Mouse (Mus musculus): ENCODE results near the gene Ecsit. TPM values are rescaled to one million over a fixed set of nuclear protein-coding genes. Genes with fewer than 3 reads are reported as not detected.
"Not testable (repeated sequence)": the region's sequence is repeated elsewhere in the genome, so short reads cannot be mapped to it uniquely, and the experiment has no call there.

The Ecsit gene
- polyA plus RNA-seq, 1 experiment: 35.7 TPM

DNA sequence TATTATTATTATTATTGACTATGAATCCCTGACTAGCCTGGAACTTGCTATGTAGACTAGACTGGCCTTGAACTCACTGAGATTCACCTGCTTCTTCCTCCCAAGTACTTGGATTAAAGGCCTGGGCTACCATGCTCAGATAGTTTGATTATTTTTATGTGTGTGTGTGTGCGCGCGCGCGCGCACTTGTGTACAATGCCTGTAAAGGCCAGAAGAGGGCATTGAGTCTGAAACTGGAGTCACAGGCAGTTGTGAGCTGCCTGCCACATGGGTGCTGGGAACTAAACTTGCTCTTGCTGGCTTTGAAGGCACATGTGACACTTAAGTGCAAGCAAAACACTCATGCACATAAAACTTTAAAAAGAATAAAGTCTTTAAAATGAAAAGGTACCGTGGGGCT is 4.0 kb upstream of the Ecsit start:
- Histone ChIP-seq H3K36me3 (ENCODE audit: control insufficient read depth, insufficient read depth, low read length) (no peaks in the 10 kb centered on the region), H3K4me3 (ENCODE audit: low read depth, low read length) (no peak overlapping the region), H3K27me3 (ENCODE audit: control insufficient read depth, insufficient read depth, low read length) (no peaks in the 10 kb centered on the region), H3K4me1 (ENCODE audit: control insufficient read depth, insufficient read depth, insufficient read length, low read length) (no peaks in the 10 kb centered on the region), H3K27ac (ENCODE audit: insufficient read depth, low read depth, low read length) (no peak overlapping the region)
- TF ChIP-seq CTCF (IDR thresholded peaks at IDR 0.05; ENCODE audit: extremely low read depth, insufficient read length, insufficient replicate concordance, low read depth, low read length) (no peak), POLR2A (IDR thresholded peaks at IDR 0.05; ENCODE audit: low read depth, low read length) (no peak)
- 98% methylated on average over 7 of the region's 7 CpGs for WGBS

DNA sequence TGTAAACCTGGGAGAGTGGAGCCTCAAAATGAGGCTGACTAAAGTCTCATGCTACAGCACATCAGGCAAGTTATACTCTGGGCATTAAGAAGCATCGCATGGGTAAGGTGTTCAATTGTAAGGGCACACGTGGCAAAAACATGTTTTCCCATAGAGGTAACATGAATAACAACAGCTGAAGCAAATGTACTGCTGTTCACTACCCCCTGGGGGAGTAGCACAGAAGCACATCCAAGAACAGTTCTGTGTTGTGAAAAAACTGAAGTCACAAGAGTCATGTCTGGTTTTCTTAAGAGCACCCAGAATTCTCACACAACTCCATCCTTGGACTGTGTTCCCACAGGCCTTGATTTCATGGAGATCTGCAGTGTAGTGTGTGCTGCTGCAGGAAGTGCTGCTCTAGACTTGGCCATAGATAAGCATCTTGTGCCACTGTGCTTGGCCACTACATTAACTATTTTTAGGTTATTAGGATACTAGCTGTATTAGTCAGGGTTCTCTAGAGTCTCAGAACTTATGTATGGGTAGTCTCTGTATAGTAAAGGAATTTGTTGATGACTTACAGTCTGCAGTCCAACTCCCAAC is 1.9 kb upstream of the Ecsit start:
- WGBS: 87% methylated on average over 2 of the region's 2 CpGs
- no peaks in the 10 kb centered on the region for H3K27me3 ChIP-seq (ENCODE audit: control insufficient read depth, insufficient read depth, low read length)

DNA sequence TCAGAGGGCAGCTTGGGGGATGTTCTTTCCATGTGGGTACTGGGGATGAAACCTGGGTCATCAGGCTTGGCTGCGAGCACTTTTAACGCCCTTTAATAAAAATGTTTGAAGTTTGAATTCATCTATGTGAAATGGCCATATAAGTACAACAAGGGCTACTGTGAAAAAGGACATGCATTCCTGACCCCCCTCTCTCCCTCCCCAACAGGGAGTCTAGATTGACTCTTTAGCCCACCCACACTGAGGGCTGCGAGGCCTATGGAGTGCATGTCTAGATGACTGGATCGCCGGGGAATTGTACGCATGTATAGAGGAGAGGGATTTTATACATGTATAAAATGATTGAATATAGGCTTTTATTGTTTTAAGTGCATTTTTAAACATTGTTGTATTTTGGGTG is 774 bp upstream of the Ecsit start:
- Histone ChIP-seq H3K27ac (ENCODE audit: insufficient read depth, low read depth, low read length) (peak overlapping the region; percentile 61; the same call in 1 of the 2 replicates), H3K4me1 (ENCODE audit: control insufficient read depth, insufficient read depth, insufficient read length, low read length) (no peaks in the 10 kb centered on the region), H3K27me3 (ENCODE audit: control insufficient read depth, insufficient read depth, low read length) (no peaks in the 10 kb centered on the region), H3K4me3 (ENCODE audit: low read depth, low read length) (peak overlapping the region; percentile 76), H3K36me3 (ENCODE audit: control insufficient read depth, insufficient read depth, low read length) (no peaks in the 10 kb centered on the region)
- TF ChIP-seq CTCF (IDR thresholded peaks at IDR 0.05; ENCODE audit: extremely low read depth, insufficient read length, insufficient replicate concordance, low read depth, low read length) (no peak), POLR2A (IDR thresholded peaks at IDR 0.05; ENCODE audit: low read depth, low read length) (no peak)
- 74% methylated on average over 6 of the region's 6 CpGs for WGBS

More for the DNA sequence above, 1.9 kb upstream of the Ecsit start:
- no peaks in the 10 kb centered on the region for H3K4me1 ChIP-seq (ENCODE audit: control insufficient read depth, insufficient read depth, insufficient read length, low read length)
- no peak overlapping the region for H3K27ac ChIP-seq (ENCODE audit: insufficient read depth, low read depth, low read length)
- H3K4me3 ChIP-seq (ENCODE audit: low read depth, low read length): no peak overlapping the region
- H3K36me3 ChIP-seq (ENCODE audit: control insufficient read depth, insufficient read depth, low read length): no peaks in the 10 kb centered on the region
- TF ChIP-seq CTCF (IDR thresholded peaks at IDR 0.05; ENCODE audit: extremely low read depth, insufficient read length, insufficient replicate concordance, low read depth, low read length) (no peak), POLR2A (IDR thresholded peaks at IDR 0.05; ENCODE audit: low read depth, low read length) (no peak)

DNA sequence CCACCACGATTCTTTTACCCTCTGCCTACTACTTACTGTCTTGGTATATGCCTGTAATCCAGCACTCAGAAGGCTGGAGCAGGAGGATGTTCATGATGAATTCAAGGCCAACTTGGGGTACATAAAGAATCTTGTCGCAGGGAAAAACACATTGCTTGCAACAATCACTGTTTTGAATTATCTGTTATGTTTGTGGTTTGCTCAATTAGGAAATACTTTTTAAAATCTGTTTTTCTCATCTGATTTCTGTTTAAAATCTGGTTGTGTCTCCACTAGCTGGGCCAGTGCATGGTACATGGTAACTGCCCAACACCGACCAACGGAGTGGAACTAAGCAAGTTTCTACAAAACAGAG is 594 bp downstream of the Ecsit start:
- H3K4me1 ChIP-seq (ENCODE audit: control insufficient read depth, insufficient read depth, insufficient read length, low read length): no peaks in the 10 kb centered on the region
- H3K4me3 ChIP-seq (ENCODE audit: low read depth, low read length): peak overlapping the region; percentile 76
- no peaks in the 10 kb centered on the region for H3K27me3 ChIP-seq (ENCODE audit: control insufficient read depth, insufficient read depth, low read length)
- peak overlapping the region; percentile 36; the same call in 1 of the 2 replicates for H3K27ac ChIP-seq (ENCODE audit: insufficient read depth, low read depth, low read length)
- H3K36me3 ChIP-seq (ENCODE audit: control insufficient read depth, insufficient read depth, low read length): 0 out of 2 replicates have a peak, but pooled peaks cover 6% of the 10 kb centered on the region
- TF ChIP-seq POLR2A (IDR thresholded peaks at IDR 0.05; ENCODE audit: low read depth, low read length): no peak
- TF ChIP-seq CTCF (IDR thresholded peaks at IDR 0.05; ENCODE audit: extremely low read depth, insufficient read length, insufficient replicate concordance, low read depth, low read length): no peak
- WGBS: 10% methylated on average over 4 of the region's 4 CpGs

DNA sequence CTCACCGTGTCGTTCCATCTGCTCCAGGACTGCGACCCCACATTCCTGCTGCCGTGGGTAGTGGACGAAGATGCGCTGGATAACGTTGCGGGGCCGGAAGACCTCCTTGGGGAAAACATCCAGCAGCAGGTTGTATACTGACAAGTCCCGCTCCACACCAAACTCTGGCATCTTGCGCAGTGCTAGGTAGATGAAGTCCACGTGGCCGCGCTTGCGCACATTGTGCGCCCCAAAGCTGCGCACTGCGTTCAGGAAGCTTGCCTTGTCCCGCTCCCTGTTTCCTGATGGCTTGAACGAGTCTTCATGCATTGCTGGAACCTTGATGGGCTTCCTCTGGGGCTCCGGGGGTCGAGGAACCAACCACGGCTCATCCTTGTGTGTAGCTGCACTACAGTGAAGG is 9.0 kb downstream of the Ecsit start:
- Histone ChIP-seq H3K4me1 (ENCODE audit: control insufficient read depth, insufficient read depth, insufficient read length, low read length) (no peaks in the 10 kb centered on the region), H3K27ac (ENCODE audit: insufficient read depth, low read depth, low read length) (no peak overlapping the region), H3K27me3 (ENCODE audit: control insufficient read depth, insufficient read depth, low read length) (no peaks in the 10 kb centered on the region), H3K36me3 (ENCODE audit: control insufficient read depth, insufficient read depth, low read length) (peaks cover 24% of the 10 kb centered on the region; the same call in 1 of the 2 replicates), H3K4me3 (ENCODE audit: low read depth, low read length) (no peak overlapping the region)
- no peak for TF ChIP-seq POLR2A (IDR thresholded peaks at IDR 0.05; ENCODE audit: low read depth, low read length)
- no peak for TF ChIP-seq CTCF (IDR thresholded peaks at IDR 0.05; ENCODE audit: extremely low read depth, insufficient read length, insufficient replicate concordance, low read depth, low read length)
- WGBS: 93% methylated on average over 23 of the region's 23 CpGs

DNA sequence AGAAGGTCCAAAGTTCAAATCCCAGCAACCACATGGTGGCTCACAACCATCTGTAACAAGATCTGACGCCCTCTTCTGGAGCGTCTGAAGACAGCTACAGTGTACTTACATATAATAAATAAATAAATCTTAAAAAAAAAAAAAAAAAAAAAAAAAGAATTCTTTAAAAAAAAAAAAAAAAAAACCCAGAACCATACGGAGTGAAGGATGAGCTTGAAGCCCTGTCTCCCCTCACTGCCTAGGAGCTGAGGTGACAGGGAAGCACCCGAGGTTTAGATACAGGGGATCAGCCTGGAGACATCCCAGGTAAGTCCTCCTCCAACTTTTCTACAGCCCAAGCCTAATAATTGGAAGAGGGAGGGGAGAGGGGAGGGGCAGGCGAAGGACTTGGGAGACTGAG is 9.5 kb downstream of the Ecsit start:
- not testable (repeated sequence) for H3K4me1 ChIP-seq (ENCODE audit: control insufficient read depth, insufficient read depth, insufficient read length, low read length); H3K27ac ChIP-seq (ENCODE audit: insufficient read depth, low read depth, low read length); H3K4me3 ChIP-seq (ENCODE audit: low read depth, low read length); H3K27me3 ChIP-seq (ENCODE audit: control insufficient read depth, insufficient read depth, low read length)
- WGBS: 80% methylated on average over 5 of the region's 5 CpGs
- peaks cover 24% of the 10 kb centered on the region; the same call in 1 of the 2 replicates for H3K36me3 ChIP-seq (ENCODE audit: control insufficient read depth, insufficient read depth, low read length)

DNA sequence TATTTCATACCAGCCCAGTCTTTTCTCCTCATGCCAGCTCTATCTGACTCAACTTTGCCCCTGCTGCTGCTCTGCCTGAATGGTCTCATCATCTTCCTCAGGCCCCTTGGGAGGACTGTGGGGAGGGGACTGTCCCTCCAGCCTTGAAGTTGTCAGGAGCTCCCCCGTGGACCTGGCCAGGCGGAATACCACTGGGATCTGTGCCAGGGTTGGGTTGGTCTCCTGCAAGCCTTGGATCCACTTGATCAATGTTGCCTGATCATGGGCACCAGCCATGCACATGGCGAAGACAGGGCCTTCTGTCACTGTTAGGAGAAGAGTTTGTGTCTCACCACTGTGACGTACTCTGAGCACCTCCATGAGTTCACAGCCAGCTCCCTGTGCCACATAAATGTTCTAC is 13.0 kb downstream of the Ecsit start:
- 87% methylated on average over 4 of the region's 4 CpGs for whole genome bisulfite sequencing
- Histone ChIP-seq H3K36me3 (ENCODE audit: control insufficient read depth, insufficient read depth, low read length) (peaks cover 15% of the 10 kb centered on the region; the same call in 1 of the 2 replicates), H3K4me1 (ENCODE audit: control insufficient read depth, insufficient read depth, insufficient read length, low read length) (peaks cover 3% of the 10 kb centered on the region; the same call in 1 of the 2 replicates), H3K4me3 (ENCODE audit: low read depth, low read length) (no peak overlapping the region), H3K27me3 (ENCODE audit: control insufficient read depth, insufficient read depth, low read length) (no peaks in the 10 kb centered on the region), H3K27ac (ENCODE audit: insufficient read depth, low read depth, low read length) (no peak overlapping the region)
- TF ChIP-seq POLR2A (IDR thresholded peaks at IDR 0.05; ENCODE audit: low read depth, low read length): no peak
- no peak for TF ChIP-seq CTCF (IDR thresholded peaks at IDR 0.05; ENCODE audit: extremely low read depth, insufficient read length, insufficient replicate concordance, low read depth, low read length)

Measured in small intestine, adult 2 months (tissue).